Mouse (Mus musculus): ENCODE measurements at regions not wholly inside any gene's neighbourhood (a gene's known extent, or its start where the extent isn't known, plus 50 kb on each side); places are given as distances from the start of the nearest gene placed in this dataset.
"Not testable (repeated sequence)": the region's sequence is repeated elsewhere in the genome, so short reads cannot be mapped to it uniquely, and the experiment has no call there.

GRCm38 (mm10) chr4:10311886-10312285 is 562.4 kb upstream of the 2610301B20Rik start:
- in situ Hi-C loops (cut with MboI, MseI): no loop called here

DNA sequence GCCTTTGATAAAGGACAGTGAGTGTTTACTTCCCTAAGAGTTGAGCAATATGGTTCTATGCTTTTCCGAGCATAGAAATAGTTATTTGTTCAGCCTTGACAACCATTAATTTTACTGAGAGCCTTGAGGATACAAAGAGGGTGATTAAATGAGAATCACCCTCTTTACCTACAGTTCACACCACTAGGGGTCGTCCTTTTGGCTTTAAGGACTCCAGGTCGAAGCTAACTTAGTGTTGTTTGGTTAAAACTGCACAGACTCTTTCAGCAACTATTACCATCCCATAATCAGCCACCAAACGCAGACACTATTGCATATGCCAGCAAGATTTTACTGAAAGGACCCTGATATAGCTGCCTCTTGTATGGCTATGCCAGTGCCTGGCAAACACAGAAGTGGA is 559.2 kb upstream of the 2610301B20Rik start:
- in situ Hi-C loops (cut with MboI, MseI): no loop called here

DNA sequence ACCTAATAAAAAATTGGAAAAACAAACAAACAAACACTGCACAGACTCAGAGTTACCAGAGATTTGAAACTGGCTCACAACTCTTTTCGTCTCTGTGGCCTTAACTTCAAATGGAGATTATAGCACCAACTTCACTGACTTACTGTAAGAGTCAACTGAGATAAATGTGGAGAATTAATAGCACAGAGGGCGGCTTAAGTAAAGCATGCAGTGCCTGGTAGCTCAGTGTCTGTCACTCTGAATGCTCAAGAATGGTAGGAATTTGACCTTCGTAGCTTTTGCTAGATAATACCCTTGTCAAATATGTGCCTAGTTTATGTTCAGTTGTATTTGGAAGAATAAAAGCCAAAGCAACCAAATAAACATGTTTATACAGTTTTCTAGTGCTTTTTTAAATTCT is 558.4 kb upstream of the 2610301B20Rik start:
- in situ Hi-C loops (cut with MboI, MseI): no loop called here

DNA sequence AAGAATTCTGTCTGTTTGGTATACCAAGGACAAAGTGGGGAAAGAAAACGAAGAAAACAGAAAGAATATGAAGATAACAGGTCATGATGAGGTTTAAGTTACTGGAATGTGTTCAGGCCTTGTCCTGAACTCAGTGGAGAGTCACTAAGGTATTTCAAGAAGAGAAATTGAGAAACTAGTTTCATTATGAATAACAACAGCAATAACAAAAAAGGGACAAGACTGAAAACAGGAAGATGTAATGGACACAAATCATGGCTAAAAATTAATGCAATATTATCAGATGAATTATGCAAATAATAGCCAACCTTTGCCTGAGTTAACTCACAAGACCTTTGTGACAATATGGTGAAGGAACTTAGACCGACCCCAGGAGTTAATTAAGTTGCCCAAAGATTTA is 530.2 kb upstream of the 2610301B20Rik start:
- in situ Hi-C loops (cut with MboI, MseI): no loop called here

GRCm38 (mm10) chr4:10351876-10352627 is 522.2 kb upstream of the 2610301B20Rik start:
- in situ Hi-C loops (cut with MboI, MseI): no loop called here

- in situ Hi-C loops (cut with MboI, MseI): no loop called here
Measured at GRCm38 (mm10) chr4:10357572-10357971, 516.7 kb upstream of the 2610301B20Rik start.

DNA sequence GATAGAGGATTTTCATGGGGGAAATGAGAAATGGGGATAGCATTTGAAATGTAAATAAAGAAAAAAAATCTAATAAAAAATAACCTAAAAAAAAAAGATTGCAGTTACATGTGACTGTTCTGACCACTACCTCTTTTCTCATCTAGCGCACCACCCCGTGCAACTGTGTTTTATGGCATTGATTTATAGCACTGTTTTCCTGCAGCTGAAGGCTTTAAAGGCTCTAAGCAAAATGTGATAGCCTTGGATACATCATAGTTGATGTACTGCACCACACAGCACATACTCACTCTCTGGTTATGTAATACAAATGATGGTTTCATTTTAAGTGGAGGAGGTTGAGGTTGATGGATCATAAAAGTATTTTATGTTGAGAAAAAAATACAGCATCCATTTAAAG is 484.5 kb upstream of the 2610301B20Rik start:
- in situ Hi-C loops (cut with MboI, MseI): loop anchor here (10.0 kb wide), 1 partner anchor 725 kb away; no protein-coding TSS in a partner anchor

GRCm38 (mm10) chr4:10397249-10397648 is 477.0 kb upstream of the 2610301B20Rik start:
- in situ Hi-C loops (cut with MboI, MseI): loop anchor here (10.0 kb wide), 1 partner anchor 718 kb away; no protein-coding TSS in a partner anchor

- in situ Hi-C loops (cut with MboI, MseI): loop anchor here (10.0 kb wide), 1 partner anchor 717 kb away; no protein-coding TSS in a partner anchor
Measured at GRCm38 (mm10) chr4:10398075-10398474, 476.2 kb upstream of the 2610301B20Rik start.

- in situ Hi-C loops (cut with MboI, MseI): loop anchor here (10.0 kb wide), 1 partner anchor 715 kb away; no protein-coding TSS in a partner anchor
Measured at GRCm38 (mm10) chr4:10399649-10400048, 474.6 kb upstream of the 2610301B20Rik start.

GRCm38 (mm10) chr4:10402928-10403327 is 471.4 kb upstream of the 2610301B20Rik start:
- in situ Hi-C loops (cut with MboI, MseI): no loop called here

GRCm38 (mm10) chr4:10404438-10404837 is 469.9 kb upstream of the 2610301B20Rik start:
- in situ Hi-C loops (cut with MboI, MseI): no loop called here

DNA sequence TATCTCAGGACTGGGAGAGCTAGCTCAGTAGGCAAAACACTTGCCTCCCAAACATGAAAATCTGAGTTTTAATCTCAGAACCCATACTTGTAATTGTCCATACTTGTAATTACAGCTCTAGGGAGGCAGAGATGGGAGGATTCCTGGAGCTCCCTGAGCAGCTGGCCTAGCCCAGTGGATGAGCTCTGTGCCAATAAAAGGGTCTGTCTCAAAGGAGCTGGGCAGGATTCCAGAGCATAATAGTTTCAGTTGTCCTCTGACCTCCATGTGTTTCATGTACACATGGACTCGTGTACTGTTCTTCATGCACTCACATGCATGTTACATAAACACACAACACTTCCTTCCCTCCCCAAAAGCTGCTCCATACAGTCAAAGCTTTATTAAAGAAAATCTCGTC is 469.2 kb upstream of the 2610301B20Rik start:
- in situ Hi-C loops (cut with MboI, MseI): no loop called here

GRCm38 (mm10) chr4:10414274-10414673 is 460.0 kb upstream of the 2610301B20Rik start:
- in situ Hi-C loops (cut with MboI, MseI): no loop called here

DNA sequence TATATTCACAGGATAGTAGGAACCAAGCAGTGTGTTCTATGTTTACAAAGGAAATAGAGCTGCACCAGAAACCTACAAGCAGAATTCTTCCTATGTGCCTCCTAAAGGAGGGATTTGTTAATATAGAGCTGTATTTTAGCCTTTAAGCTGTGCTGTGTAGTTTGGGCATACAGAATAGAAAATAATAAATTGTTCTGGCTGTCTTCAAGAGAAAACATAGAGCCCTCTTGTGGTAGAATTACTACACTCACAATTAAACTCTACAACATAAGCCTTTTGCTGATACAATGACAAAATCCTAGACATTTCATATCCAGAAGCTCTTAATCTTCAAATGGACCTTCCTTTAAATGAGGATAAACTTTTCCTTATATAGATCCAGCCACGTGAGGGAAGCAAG is 452.9 kb upstream of the 2610301B20Rik start:
- in situ Hi-C loops (cut with MboI, MseI): no loop called here

GRCm38 (mm10) chr4:10434438-10434837 is 439.9 kb upstream of the 2610301B20Rik start:
- in situ Hi-C loops (cut with MboI, MseI): no loop called here

DNA sequence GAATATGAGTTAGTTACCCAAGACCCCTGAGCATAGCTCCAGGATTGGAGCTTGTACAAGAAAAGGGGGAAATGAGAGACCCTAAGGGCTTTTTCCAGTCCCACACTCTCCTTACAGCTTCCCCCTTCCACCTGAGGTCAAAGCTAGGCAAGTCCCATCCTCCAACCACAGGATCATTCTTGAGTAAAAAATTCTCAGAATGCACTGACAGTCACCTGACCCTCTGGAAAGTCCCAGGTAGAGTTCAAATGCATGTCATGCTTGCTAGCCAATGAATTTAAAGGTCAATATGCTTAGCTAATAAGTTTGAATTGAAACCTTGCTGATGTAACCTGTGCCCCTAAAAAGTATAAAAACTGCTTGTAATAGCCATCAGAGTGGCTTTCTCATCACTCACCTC is 434.4 kb upstream of the 2610301B20Rik start:
- in situ Hi-C loops (cut with MboI, MseI): not testable (repeated sequence)

- in situ Hi-C loops (cut with MboI, MseI): no loop called here
Measured at GRCm38 (mm10) chr4:10459603-10460002, 414.7 kb upstream of the 2610301B20Rik start.

- in situ Hi-C loops (cut with MboI, MseI): no loop called here
Measured at GRCm38 (mm10) chr4:10480936-10481335, 393.4 kb upstream of the 2610301B20Rik start.

DNA sequence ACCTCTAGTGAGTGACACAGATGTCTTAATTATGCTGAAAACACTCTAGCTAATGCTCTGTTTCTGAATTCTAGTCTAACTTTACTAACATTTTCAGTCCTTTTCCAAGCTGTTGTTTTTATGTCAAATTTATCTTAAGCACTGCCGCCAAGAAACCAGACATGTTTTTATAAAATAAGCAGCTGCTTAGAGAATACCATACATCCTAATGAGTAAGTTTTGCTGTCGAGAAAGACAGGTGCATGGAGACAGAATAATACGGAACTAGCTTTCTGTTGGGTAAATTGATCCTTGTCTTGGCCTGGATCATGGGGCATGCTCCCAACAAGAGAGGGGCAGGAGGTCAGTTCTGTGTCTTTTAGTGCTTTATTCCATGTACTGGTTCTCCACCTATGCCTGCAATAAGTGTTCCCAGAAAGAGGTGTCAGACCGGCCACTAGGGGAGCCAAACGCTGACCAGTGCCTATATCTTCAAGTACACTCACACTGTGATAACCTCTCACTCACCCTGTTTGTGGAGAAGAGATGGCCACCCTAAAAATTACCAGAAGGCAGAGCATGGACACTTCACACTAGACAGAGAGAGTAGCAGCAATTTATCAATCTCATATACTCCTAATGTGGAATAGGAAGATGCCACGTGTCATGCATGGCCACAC is 366.0 kb upstream of the 2610301B20Rik start:
- in situ Hi-C loops (cut with MboI, MseI): no loop called here

- in situ Hi-C loops (cut with MboI, MseI): no loop called here
Measured at GRCm38 (mm10) chr4:10510013-10510412, 364.3 kb upstream of the 2610301B20Rik start.

- in situ Hi-C loops (cut with MboI, MseI): no loop called here
Measured at GRCm38 (mm10) chr4:10550711-10551305, 323.5 kb upstream of the 2610301B20Rik start.

Measured in regulatory T cell (primary cell).